Mouse (Mus musculus) urinary bladder, postnatal 10 days (tissue): Measurements from ENCODE around the gene Akr1c13.

Source experiments
- DNase-seq: peaks from one replicate; pipeline ENCODE4 v3.0.0; 2022; ENCODE audit warnings: low spot score

The Akr1c13 gene

GRCm38 (mm10) chr13:4244861-4245559 is 54.1 kb downstream of the Akr1c13 start:
- DNase-seq: no peak

DNA sequence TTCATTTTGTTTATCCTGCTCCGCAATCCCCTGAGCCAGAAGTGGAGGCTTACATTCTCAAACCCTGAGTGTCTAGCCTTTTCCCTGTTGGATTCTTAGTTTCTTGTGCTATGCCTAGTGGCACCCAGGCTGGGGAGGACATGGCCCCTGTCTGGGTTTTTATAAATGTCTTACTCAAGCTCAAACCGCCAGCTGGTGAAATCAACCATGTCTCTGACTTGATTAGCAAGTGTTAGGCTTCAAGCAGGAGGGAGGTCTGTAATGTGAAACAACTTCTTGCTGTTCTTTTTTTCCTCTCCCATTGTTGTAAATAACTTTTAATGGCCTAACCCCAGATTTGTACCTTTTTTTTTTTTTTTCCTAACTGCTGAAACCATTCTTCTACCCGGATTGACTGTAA is 58.4 kb downstream of the Akr1c13 start:
- no peak for DNase-seq
